ENCODE assay signal across 8 mouse cellular contexts in the genomic region with DNA sequence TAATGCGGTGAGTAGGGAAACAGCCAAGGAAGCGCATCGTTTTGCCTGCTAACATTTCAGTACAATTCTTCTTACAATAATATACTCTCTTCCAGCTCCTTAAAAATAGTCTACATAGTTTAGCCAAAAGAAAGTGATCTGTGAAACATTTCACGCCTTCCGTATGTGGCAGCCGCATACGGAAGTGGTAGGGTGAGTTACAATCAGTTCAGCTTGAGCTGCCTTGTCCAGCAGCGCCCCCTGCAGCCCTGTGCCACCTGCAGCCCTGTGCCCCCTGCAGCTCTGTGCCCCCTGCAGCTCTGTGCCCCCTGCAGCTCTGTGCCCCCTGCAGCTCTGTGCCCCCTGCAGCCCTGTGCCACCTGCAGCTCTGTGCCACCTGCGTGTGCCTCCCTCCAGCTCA.
DNase-seq lines count a peak whose midpoint lies in the region; ATAC-seq lines count a peak whose summit lies in the region.

No protein-coding gene starts in this region.

- no peak for ATAC-seq in forebrain, embryonic 14.5 days
- no peak for ATAC-seq in forebrain, embryonic 13.5 days
- no peak for ATAC-seq in neural tube, embryonic 11.5 days (ENCODE audit: insufficient read depth, low FRiP score, low TSS enrichment)
- no peak for ATAC-seq in neural tube, embryonic 15.5 days (ENCODE audit: low FRiP score)
- peak; percentile 77 for ATAC-seq in common myeloid progenitor, adult 5-6 weeks (replicated peaks; ENCODE audit: low read depth, poor library complexity, severe bottlenecking)

- H3K9ac ChIP-seq in forebrain, embryonic 14.5 days (ENCODE audit: low read length) = no peak overlapping the region
- H3K9ac ChIP-seq in forebrain, embryonic 13.5 days = no peak overlapping the region
- no peak overlapping the region for H3K9ac ChIP-seq in neural tube, embryonic 11.5 days (ENCODE audit: low read length)
- H3K9ac ChIP-seq in neural tube, embryonic 15.5 days (replicated peaks) = no peak overlapping the region

- H3K4me3 ChIP-seq in forebrain, embryonic 14.5 days (ENCODE audit: low read depth, low read length) = no peak overlapping the region
- no peak overlapping the region for H3K4me3 ChIP-seq in forebrain, embryonic 13.5 days
- H3K4me3 ChIP-seq in neural tube, embryonic 11.5 days (ENCODE audit: low read depth, low read length) = no peak overlapping the region
- H3K4me3 ChIP-seq in neural tube, embryonic 15.5 days (replicated peaks) = no peak overlapping the region

- no peak overlapping the region for H3K27ac ChIP-seq in forebrain, embryonic 14.5 days (ENCODE audit: low read depth, low read length)
- H3K27ac ChIP-seq in forebrain, embryonic 13.5 days = no peak overlapping the region
- H3K27ac ChIP-seq in neural tube, embryonic 11.5 days (ENCODE audit: low read depth, low read length) = no peak overlapping the region
- no peak overlapping the region for H3K27ac ChIP-seq in neural tube, embryonic 15.5 days (replicated peaks)

- peak; percentile 51 for DNase-seq in forebrain, embryonic 14.5 days (ENCODE audit: low spot score)
- peak; percentile 33 for DNase-seq in neural tube, embryonic 11.5 days (ENCODE audit: low spot score)
- peak; percentile 52 to 65 for DNase-seq in kidney, postnatal 25 days
- DNase-seq in naive thymus-derived CD4-positive, alpha-beta T cell, adult 2 months (ENCODE audit: low read depth) = peak; percentile 25
- DNase-seq in Muller cell, postnatal 12 days (ENCODE audit: inconsistent ontology term) = no peak

- peaks cover 31% of the 10 kb centered on the region for H3K36me3 ChIP-seq in forebrain, embryonic 14.5 days (ENCODE audit: control insufficient read depth, insufficient read depth, low read length)
- peaks cover 39% of the 10 kb centered on the region for H3K36me3 ChIP-seq in forebrain, embryonic 13.5 days (ENCODE audit: poor library complexity, severe bottlenecking)
- H3K36me3 ChIP-seq in neural tube, embryonic 11.5 days (ENCODE audit: control insufficient read depth, insufficient read depth, low read length) = 0 out of 2 replicates have a peak, but pooled peaks cover 4% of the 10 kb centered on the region
- peaks cover 30% of the 10 kb centered on the region for H3K36me3 ChIP-seq in neural tube, embryonic 15.5 days

- H3K4me2 ChIP-seq in forebrain, embryonic 14.5 days (ENCODE audit: low read length) = no peak overlapping the region
- no peak overlapping the region for H3K4me2 ChIP-seq in forebrain, embryonic 13.5 days
- no peak overlapping the region for H3K4me2 ChIP-seq in neural tube, embryonic 11.5 days (ENCODE audit: low read depth)
- no peak overlapping the region for H3K4me2 ChIP-seq in neural tube, embryonic 15.5 days

- H3K9me3 ChIP-seq in forebrain, embryonic 14.5 days (replicated peaks; ENCODE audit: control insufficient read depth, low read length) = no peaks in the 10 kb centered on the region
- no peaks in the 10 kb centered on the region for H3K9me3 ChIP-seq in forebrain, embryonic 13.5 days (replicated peaks)
- no peaks in the 10 kb centered on the region for H3K9me3 ChIP-seq in neural tube, embryonic 11.5 days (ENCODE audit: control insufficient read depth, low read length)
- no peaks in the 10 kb centered on the region for H3K9me3 ChIP-seq in neural tube, embryonic 15.5 days (replicated peaks)

- H3K4me1 ChIP-seq in forebrain, embryonic 14.5 days (ENCODE audit: control insufficient read depth, insufficient read depth, low read length) = no peaks in the 10 kb centered on the region
- H3K4me1 ChIP-seq in forebrain, embryonic 13.5 days = no peaks in the 10 kb centered on the region
- no peaks in the 10 kb centered on the region; the same call in 1 of the 2 replicates for H3K4me1 ChIP-seq in neural tube, embryonic 11.5 days (ENCODE audit: control insufficient read depth, insufficient read depth, low read length)
- peaks cover 5% of the 10 kb centered on the region; the same call in 1 of the 2 replicates for H3K4me1 ChIP-seq in neural tube, embryonic 15.5 days

- no peaks in the 10 kb centered on the region for H3K27me3 ChIP-seq in forebrain, embryonic 14.5 days (replicated peaks; ENCODE audit: control insufficient read depth, insufficient read depth, low read length)
- no peaks in the 10 kb centered on the region for H3K27me3 ChIP-seq in forebrain, embryonic 13.5 days
- no peaks in the 10 kb centered on the region for H3K27me3 ChIP-seq in neural tube, embryonic 11.5 days (ENCODE audit: control insufficient read depth, insufficient read depth, low read length)
- no peaks in the 10 kb centered on the region for H3K27me3 ChIP-seq in neural tube, embryonic 15.5 days (replicated peaks)

- 70% methylated on average over 9 of the region's 9 CpGs for WGBS in forebrain, embryonic 14.5 days
- 76% methylated on average over 9 of the region's 9 CpGs for WGBS in forebrain, embryonic 13.5 days
- WGBS in neural tube, embryonic 11.5 days = 79% methylated on average over 9 of the region's 9 CpGs
- WGBS in neural tube, embryonic 15.5 days = 54% methylated on average over 9 of the region's 9 CpGs
